Mouse (Mus musculus) T-helper 2 cell (primary cell): Measurements from ENCODE around the gene Pth1r.

ENCODE experiments used
- in situ Hi-C: fragments of 300-600 bp; cut with MboI, MseI; formaldehyde crosslinking; loops from one replicate; pipeline ENCODE4 v1.15.1; 2025; ENCODE audit warnings: high pct_unique_total_duplicates

Gene Pth1r

DNA sequence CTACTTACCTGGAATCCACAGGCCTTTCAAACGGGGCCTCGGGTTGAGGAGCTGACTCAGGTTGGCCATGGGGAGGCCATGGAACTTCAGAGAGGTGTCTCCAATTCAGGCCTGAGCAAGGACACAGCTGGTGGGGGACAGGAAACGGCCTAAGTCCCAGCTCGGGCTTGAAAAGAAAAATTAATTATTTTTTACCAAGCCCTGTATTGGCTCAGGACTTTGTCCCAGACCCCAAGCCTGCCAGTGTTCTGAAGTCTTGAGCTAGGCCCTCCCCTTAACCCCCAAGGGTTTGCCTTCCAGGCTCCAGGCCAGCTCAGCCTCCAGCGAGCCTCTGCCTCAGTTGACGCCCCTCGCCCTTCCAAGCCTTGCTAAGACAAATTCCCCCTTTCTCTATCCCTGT lies at the start of gene Pth1r:
Pth1r (minus strand) TSS at position 185 of the 400 bp plus-strand sequence.
- in situ Hi-C loops = no loop called here

DNA sequence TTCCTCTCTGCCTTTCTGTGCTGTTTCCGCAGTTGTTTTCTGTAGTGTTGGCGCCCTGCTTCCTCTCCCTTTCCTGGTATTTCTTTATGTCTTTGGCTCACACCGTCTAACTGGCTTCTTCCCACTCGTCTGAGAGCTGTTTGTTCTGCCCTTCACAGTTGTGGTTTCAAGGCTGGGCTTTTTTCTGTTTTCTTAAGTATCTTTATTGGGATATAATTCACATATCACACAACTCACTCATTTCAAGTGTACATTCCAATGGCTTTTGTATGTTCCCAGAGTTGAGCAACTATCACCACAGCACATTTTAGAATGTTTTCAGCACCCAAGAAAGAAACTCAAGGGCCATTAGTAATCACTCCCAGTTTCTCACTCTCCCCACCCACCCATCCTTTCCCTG lies 43.5 kb upstream of the Pth1r start:
- in situ Hi-C loops = no loop called here

DNA sequence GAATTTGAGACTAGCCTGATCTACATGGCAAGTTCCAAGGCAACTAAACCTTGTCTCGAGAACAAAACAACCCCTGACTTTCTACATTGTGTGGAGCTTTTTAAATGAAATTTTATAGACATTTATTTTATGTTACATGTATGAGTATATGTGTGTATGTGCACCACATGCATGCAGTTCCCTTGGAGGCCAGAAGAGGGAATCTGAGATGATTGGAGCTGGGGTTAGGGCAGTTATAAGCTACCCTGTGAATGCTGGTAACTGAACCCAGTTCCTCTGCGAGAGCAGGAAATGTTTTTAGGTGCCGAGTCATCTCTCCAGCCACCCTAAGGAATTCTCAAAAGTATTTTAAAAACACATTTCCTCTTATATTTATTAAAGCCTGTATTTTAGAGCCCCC lies 41.2 kb upstream of the Pth1r start:
- in situ Hi-C loops = no loop called here

DNA sequence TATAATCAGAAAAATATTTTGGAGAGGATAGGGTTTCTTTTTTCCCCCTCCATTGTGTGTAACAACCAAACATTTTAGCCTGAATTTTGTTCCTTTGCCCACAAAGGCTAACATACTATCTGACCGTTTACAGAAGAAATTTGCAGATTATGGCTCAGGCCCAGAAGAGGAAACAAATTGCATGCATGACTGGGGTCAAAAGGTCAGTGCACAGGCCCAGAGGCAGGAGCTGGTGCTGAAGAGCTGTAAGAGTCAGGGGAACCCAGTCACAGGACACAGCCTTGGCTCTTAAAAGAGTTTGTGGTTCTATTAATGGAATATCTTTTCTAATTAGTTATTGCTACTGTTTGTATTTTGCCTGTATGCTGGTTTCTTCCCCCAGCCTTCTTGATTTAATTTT lies 36.7 kb upstream of the Pth1r start:
- in situ Hi-C loops = no loop called here

DNA sequence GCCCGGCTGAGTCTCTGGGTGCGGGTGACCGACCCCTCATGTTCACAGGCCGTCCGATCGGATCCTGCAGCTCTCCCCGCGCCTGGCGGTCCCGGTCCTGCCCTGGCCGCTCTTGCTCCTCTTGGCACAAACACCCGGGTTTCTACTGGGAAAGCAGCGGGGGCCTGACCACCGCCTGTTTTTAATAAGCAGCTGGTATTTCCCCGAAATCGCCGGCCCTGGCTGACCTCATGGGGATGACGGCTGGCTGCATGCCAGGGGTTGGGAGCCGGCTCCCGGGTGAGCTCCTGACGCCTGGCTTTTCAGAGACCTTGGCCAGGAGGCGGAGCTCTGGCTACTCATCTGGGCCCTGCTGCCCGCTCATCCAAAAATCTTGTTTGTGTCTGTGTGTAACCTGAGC lies 34.8 kb upstream of the Pth1r start:
- in situ Hi-C loops = no loop called here

DNA sequence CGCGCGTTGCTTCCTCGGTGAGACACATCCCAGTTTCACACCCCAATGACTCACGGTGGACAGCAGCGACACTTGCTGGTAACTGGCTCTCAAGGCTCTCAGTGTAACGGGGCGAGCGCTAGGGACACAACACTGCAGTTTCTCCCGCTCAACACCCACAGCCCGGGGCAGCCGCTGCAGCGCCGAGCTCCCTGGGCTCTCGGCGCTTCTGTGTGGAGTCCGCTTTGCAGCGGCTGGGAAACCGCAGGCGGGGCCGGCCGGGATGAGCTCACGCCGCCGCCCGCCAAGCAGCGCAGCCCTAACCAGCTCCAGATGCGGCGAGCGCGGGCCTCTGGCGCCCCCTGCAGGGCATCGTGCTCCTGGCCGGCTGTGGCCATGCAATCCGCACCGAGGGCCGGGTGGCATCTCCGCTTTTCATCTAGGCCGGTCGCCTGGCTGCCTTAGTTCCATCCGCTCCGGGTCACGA lies 34.3 kb upstream of the Pth1r start:
- in situ Hi-C loops = no loop called here

DNA sequence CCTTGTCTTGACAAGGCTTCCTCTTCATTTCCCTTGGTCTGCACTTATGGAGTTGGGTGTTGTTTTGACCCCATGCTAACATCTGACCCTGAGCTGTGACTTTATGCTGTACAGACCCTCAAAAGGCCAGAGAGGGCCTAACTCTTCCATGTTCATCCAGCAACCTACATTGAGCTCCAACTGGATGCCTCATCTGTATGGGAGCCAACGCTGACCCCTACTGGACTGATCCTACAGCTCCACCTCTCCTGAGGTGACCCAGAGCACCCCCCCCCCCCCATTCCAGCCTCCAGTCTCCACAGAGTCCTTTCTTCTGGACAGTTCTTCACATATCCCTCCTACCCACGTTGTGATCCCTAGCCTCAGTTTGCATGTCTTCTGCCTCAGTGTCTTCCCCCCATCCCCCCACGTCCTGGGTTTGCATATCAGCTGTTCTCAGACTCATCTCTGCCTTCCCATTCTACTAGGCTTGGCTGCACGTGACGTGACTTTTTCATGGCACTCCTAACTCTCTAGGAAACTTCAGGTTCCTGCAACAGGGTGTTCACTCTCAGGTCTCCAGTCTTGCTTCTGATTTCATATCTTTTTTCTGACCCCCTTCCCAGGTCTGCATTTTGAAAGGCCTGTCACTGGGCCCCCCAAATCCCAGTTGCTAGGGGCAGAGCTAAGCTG lies 32.4 kb upstream of the Pth1r start:
- in situ Hi-C loops = no loop called here

DNA sequence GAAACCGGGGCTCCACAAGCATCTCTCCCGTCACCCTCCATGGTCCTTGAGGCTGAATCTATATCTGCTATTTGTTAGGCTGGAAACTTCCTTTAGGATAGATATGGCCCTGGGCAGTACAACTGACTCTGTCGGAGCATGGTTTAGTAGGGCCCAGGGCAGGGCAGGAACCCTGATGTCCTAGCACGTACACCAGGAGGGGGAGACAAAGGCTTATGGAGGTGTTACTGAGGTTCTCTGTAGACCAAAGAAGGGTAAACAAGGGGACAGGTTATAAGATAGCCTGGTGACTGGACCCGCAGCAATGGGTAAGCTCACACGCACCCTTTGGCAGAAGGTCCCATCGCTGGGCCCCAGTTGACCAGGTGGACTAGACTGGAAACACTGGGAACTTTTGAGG lies 31.6 kb upstream of the Pth1r start:
- in situ Hi-C loops = no loop called here

DNA sequence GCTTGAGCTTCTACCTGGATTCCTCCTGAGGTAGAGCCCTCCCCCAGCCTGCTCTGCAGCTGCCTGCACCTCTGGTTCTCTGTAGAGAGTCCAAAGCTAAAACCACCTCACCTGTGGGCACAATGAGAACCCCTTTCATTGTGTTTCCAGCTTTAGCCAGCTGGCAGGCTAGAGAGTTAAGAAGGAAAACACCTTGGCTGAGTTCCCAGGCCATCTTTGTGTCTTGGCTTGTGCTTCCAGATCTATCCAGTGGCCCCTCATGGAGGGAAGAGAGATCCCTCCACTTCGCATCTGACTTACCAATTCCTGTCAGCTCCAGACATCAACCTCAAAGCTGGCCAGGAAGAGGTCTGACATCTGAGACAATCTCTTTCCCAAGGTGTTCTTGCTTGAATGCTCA lies 31.2 kb upstream of the Pth1r start:
- in situ Hi-C loops = no loop called here

DNA sequence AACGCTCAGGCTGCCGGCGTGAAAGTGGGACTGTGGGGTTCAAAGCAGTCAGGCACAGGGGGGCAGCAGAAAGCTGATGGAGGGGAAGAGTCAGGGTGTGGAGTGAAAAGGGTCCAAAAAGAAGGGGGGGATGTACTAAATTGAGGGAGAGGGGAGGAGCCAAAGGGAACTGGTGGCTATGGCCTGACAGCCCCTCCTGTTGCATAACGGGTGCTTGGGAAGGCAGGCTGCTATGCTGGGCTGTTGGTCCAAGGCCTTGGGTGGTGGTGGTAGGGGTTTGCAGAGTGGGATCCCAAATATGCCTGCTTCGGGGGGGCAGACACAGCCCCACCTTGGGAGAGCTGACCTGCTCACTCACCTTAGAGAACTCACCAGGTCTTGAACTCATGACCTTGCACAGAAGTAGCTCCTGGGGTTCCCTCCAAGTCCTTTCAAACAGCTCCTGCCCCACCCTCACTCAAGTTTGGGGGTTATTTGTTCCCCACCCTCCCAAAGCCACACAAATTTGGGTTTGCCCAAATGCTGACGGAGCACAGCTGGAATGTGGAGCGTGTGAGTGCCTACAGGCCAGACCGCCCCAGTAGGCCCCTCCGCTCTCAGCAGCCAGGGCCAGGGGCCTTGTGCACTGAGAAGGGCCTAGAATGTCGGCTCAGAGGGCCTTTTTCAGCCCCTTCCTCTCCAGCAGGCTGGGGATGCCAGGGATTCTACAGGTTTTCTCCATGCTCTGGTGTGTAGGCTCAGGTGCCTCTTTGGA lies 28.5 kb upstream of the Pth1r start:
- in situ Hi-C loops = no loop called here

DNA sequence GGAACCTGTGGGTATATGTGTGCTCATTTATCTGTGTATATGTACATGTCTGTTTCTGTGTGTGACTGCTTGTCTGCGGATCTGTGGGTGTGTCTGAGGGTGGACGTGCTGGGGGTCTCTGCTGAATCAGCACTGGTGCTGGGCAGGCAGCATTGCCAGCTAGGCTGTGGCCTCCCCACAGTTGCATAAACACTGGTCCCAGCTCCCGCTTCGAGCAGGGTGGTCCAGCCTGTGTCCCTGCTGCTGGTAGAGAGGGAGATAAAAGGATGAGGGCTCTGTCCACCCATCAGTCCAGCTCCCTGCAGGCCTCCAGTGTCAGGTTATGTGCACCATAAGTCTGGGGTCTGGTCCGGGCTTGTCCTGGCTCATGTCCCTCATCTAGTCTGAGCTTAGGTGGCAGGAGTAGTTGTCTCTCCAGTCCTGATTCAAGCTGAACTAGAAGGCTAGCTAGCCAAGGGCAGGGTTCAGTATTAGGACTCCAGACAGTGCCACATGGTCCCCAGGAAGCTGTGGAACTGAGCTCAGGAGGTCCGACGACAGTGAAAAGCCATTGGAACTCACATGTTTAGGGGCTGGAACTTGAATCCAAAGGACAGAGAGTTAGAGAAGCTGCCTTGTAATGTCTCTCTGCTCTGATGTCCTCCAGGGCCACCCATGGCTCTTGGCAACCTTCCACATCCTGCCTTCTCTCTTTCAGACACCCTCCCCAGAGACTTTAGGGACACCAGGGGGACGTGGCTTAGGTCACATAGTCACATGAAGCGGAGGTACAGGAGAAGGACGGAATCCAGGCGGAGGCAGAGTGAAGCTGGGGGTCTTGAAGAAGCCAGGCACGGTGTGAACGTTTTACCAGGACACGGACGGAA lies 27.7 kb upstream of the Pth1r start:
- in situ Hi-C loops = loop anchor here (5.0 kb wide), 1 partner anchor 737 kb away; no protein-coding TSS in a partner anchor

DNA sequence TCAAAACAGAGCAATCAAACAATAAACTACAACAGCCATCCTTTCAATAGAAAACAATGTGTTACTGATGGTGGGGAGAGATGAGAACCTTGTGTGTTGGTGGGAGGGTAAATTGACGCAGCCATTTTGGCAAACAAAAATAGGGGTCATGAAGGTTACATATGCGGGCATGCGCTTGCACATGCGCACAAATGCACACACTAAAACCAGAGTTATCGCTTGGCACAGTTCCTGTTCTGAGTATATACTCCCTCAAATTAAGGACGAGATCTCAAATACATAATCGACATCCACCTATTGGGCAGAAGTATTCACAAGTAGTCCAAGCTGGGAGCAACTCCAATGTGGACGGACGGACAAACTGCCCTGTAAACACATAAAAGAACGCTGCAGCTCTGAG lies 25.4 kb upstream of the Pth1r start:
- in situ Hi-C loops = loop anchor here (5.0 kb wide), 1 partner anchor 735 kb away; no protein-coding TSS in a partner anchor

DNA sequence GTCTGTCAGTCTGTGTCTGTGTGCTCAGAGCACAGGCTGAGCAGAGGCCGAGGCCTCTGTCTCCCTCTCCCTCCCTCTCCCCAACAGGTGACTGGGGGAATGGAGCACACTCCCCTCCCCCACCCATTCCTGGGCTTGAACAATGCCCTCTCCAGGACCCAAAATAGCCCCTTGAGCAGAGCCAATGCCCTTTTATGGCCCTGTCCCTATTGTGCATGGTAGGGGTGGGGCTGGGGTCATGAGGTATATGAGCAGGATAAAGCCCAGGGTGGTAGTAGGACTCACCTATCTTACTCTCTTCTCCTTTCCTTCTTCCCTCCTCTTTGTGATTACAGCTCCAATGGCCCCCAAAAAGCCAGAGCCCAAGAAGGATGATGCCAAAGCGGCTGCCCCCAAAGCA lies 16.5 kb upstream of the Pth1r start:
- in situ Hi-C loops = no loop called here

DNA sequence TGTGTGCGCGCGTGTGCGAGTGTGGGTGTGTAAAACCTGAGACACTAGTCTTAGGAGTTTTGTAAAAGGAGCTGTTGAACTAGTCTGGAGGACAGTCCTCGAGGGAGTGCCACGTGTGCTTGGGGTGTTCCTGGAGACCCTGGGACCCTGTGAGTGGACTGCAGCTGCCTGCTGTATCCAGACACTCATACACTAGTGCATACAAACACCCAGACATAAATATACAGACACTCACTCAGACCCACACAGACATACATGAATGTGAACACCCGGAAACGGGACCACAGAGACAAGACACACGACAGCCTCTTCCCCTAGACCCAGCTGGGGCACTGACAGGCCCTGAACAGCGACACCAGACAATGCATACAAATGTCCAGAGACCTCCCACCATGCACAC lies 15.8 kb upstream of the Pth1r start:
- in situ Hi-C loops = no loop called here

DNA sequence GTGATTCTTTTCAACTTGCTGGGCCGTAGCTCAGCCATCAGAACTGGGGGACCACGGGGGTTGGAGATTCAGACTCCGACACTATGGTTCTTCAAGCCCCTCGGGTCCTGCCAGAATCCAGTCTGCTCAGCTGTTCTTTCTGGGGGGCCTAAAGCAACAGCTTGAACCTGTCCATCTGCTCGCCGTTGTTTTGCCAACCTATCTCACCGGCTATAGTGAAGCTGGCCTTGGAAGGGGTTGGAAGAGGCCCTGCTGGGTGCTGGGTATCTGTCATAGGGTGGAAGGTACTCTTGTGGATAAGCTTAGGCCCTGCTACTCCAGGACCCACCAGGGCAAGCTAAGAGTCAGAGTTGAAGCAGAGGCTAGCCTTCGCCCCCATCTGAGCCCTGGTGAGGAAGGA lies 13.9 kb upstream of the Pth1r start:
- in situ Hi-C loops = no loop called here

DNA sequence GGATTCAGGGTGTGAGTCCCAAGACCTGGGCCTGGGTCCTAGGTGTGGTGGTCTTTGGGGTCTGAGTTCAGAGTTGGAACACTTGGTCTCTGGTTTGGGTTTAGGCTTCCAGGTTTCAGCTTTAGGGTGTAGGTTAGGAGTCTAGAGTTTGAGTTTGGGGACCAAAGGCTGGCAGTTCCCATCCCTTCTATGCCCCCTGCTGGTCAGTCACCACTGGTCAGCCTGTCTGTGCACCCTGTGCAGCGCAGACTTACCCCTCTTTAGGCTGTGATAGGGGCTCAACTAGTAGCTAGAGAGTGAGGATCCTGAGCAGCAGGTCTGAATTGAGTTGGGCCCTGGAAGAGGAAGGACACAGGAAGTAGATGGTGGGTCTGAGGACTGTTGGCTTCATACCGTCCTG lies 12.3 kb upstream of the Pth1r start:
- in situ Hi-C loops = no loop called here

DNA sequence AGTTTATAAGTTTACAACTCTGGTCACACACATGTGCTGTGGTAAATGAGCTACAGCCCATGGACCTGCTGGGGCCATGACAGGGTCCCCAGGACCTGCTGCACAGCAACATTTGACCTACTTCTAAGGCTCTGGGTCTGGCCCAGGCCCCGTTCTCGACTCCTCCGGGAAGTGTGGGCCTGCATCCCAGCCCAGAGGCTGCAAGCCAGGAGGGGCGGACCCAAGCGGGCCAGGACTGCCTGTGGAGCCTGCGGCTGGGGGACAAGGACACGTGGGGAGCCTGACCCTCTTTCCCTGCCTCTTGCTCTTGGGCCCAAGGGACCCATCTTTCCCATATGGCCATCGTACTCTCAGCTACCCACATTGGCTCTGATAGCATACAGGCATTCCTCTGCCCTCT lies 11.7 kb upstream of the Pth1r start:
- in situ Hi-C loops = no loop called here

DNA sequence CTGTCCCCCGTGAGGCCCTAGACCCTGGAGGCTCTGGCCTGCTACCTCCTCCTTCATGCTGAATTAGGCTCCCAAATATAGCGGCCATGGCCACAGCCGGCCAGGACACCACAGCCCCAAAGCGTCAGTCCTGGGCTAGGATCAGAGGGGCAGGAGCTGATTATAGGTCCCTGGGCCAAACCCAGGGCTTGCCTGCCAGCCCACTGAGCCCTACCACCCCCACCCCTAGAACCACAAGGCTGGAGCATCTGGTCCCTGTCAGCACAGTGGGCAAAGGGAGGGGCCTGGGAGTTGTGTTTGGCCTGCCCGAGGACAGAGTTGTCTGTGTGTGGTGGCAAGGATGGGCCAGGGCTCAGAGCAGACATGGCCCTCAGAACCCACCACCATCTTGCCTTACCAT lies 10.9 kb upstream of the Pth1r start:
- in situ Hi-C loops = no loop called here

DNA sequence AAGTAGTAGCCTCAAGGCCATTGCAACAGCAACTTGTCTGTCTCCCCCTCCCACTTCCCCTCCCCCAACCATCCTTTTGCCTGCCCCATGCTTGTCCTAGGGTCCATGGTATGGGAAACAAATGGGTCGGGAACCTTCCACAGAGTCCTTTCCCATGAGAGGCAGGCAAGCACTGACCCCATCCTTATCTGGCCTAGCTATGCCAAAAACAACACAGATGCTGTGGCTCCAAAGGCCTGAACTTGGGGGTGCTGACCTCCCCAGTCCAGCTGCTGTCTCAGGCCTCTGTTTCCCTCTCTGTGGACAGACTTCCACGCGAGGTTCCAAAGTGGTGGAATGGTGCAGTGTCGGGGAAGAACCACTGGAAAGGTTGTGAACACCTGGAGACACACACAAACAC lies 6.8 kb upstream of the Pth1r start:
- in situ Hi-C loops = no loop called here

DNA sequence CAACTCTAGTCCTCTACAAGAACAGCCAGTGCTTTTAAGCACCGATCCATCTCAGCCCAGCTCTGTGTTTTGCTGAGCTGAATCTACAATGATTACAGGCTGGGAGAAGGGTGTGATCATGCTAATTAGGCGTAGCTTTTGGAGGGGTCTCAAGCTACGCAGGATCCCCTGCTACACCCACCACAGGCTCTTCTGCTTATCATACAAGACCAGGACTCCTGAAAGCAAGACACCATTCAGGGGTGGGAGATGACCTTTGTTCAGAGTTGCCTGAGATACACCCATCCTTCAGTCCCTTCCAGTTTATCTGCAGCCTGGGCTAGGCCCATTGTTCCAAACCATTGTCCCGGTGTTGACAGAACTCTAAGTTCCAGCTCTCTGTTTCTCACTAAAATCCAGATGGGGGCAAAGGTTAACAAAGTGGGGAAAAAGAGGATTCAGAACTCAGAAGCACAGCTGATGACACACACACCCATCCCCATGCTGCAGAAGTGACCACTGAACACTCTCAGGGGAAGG lies 6.0 kb upstream of the Pth1r start:
- in situ Hi-C loops = no loop called here

DNA sequence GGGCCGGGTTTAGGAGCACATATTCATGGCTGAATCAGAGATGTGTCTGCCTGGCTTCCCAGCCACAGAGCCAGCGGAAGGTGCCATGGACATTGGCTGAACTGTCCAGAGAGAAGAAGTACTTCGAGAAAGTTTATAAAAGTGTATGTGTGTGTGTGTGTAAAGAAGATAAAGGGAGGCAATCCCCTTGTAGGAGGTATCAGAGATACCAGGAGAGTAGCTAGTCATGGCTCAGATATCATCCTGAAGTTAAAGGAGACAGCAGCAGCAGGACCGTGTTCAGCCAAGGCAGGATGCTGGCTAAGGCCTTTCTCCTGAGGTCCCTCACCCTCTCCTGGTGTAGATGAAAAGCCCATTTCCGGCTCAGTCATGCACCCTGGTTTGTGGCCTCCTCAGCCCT lies 4.5 kb upstream of the Pth1r start:
- in situ Hi-C loops = no loop called here
